Mouse (Mus musculus) A20 (cell line): ENCODE measurements around the gene Trhr2.

ENCODE experiments used
- DNase-seq: peaks from one replicate; pipeline ENCODE4 v3.0.0-alpha.2; 2011; ENCODE audit warnings: low read depth, low spot score

The Trhr2 gene

GRCm38 (mm10) chr8:122360696-122361416 lies at the start of gene Trhr2:
TSS of gene Trhr2 (minus strand) at chr8:122360746.
- no peak for DNase-seq

- DNase-seq: no peak
Measured at GRCm38 (mm10) chr8:122407678-122408077, 47.1 kb upstream of the Trhr2 start.

GRCm38 (mm10) chr8:122405146-122405805 lies 44.7 kb upstream of the Trhr2 start:
- no peak for DNase-seq

- DNase-seq: no peak
Measured at GRCm38 (mm10) chr8:122398186-122398585, 37.6 kb upstream of the Trhr2 start.

GRCm38 (mm10) chr8:122395291-122395690 lies 34.7 kb upstream of the Trhr2 start:
- no peak for DNase-seq

- no peak for DNase-seq
Measured at GRCm38 (mm10) chr8:122393717-122394116, 33.2 kb upstream of the Trhr2 start.

GRCm38 (mm10) chr8:122390758-122391157 lies 30.2 kb upstream of the Trhr2 start:
- no peak for DNase-seq

GRCm38 (mm10) chr8:122389357-122389756 lies 28.8 kb upstream of the Trhr2 start:
- DNase-seq: peak; percentile 25

- no peak for DNase-seq
Measured at GRCm38 (mm10) chr8:122383039-122383438, 22.5 kb upstream of the Trhr2 start.

GRCm38 (mm10) chr8:122376365-122377231 lies 16.1 kb upstream of the Trhr2 start, which contains the start of gene Zc3h18:
TSS of gene Zc3h18 (plus strand) at chr8:122376609.
- DNase-seq: peak; percentile 98

- DNase-seq: peak; percentile 45
Measured at GRCm38 (mm10) chr8:122375751-122376364, 15.3 kb upstream of the Trhr2 start.

GRCm38 (mm10) chr8:122375320-122375719 lies 14.8 kb upstream of the Trhr2 start:
- no peak for DNase-seq

GRCm38 (mm10) chr8:122371706-122372105 lies 11.2 kb upstream of the Trhr2 start:
- DNase-seq: peak; percentile 82

- DNase-seq: peak; percentile 66
Measured at GRCm38 (mm10) chr8:122369665-122370064, 9.1 kb upstream of the Trhr2 start.

GRCm38 (mm10) chr8:122368494-122368893 lies 7.9 kb upstream of the Trhr2 start:
- no peak for DNase-seq

- DNase-seq: no peak
Measured at GRCm38 (mm10) chr8:122362967-122363366, 2.4 kb upstream of the Trhr2 start.

GRCm38 (mm10) chr8:122362271-122362670 lies 1.7 kb upstream of the Trhr2 start:
- no peak for DNase-seq

GRCm38 (mm10) chr8:122359111-122359775 lies 1.3 kb downstream of the Trhr2 start:
- DNase-seq: no peak

GRCm38 (mm10) chr8:122357641-122358040 lies 2.9 kb downstream of the Trhr2 start:
- no peak for DNase-seq

- no peak for DNase-seq
Measured at GRCm38 (mm10) chr8:122357202-122357601, 3.3 kb downstream of the Trhr2 start.
